Mouse (Mus musculus): ENCODE results near the gene D1Pas1. TPM values are rescaled to one million over a fixed set of nuclear protein-coding genes. Genes with fewer than 3 reads are reported as not detected.

The D1Pas1 gene
- not detected in 2 replicates for polyA plus RNA-seq (2015; fragmentation: Nextera tagmentation; extraction: Ambion mirVana)

GRCm38 (mm10) chr1:186967201-186967812 is at the start of gene D1Pas1:
Gene D1Pas1, plus strand, starts transcription at chr1:186967416.
- no peak within 1 kb of the TSS for H3K9ac ChIP-seq (replicated peaks)

GRCm38 (mm10) chr1:186922489-186923370 is 44.5 kb upstream of the D1Pas1 start:
- Histone ChIP-seq H3K4me3 (no peak overlapping the region), H3K4me2 (replicated peaks) (no peak overlapping the region), H3K27ac (replicated peaks) (no peak overlapping the region), H3K9ac (replicated peaks) (no peak overlapping the region), H3K36me3 (no peaks in the 10 kb centered on the region), H3K4me1 (peaks cover 31% of the 10 kb centered on the region), H3K27me3 (no peaks in the 10 kb centered on the region; the same call in 1 of the 2 replicates), H3K9me3 (no peaks in the 10 kb centered on the region)
- no peak for ATAC-seq (replicated peaks)
- 22% methylated on average over 17 of the region's 17 CpGs for WGBS

More at GRCm38 (mm10) chr1:186967201-186967812, at the start of gene D1Pas1:
- Histone ChIP-seq H3K27me3 (no peaks in the 10 kb centered on the region), H3K4me2 (replicated peaks) (no peak within 1 kb of the TSS), H3K4me1 (no peaks in the 10 kb centered on the region), H3K36me3 (no peaks in the 10 kb centered on the region), H3K4me3 (no peak within 1 kb of the TSS), H3K27ac (replicated peaks) (no peak within 1 kb of the TSS), H3K9me3 (peaks cover 15% of the 10 kb centered on the region)
- ATAC-seq (replicated peaks), result no peak
- WGBS, result 90% methylated on average over 53 of the region's 53 CpGs

GRCm38 (mm10) chr1:186924027-186924426 is 43.2 kb upstream of the D1Pas1 start:
- WGBS, result 21% methylated on average over 12 of the region's 12 CpGs
- Histone ChIP-seq H3K9me3 (no peaks in the 10 kb centered on the region), H3K4me3 (no peak overlapping the region), H3K4me2 (replicated peaks) (no peak overlapping the region; the same call in 1 of the 2 replicates), H3K27me3 (no peaks in the 10 kb centered on the region; the same call in 1 of the 2 replicates), H3K27ac (replicated peaks) (no peak overlapping the region), H3K9ac (replicated peaks) (no peak overlapping the region), H3K4me1 (peaks cover 31% of the 10 kb centered on the region), H3K36me3 (no peaks in the 10 kb centered on the region)
- ATAC-seq (replicated peaks), result peak; percentile 55; the same call in 1 of the 2 replicates

GRCm38 (mm10) chr1:186925411-186925810 is 41.8 kb upstream of the D1Pas1 start:
- no peak overlapping the region for H3K9ac ChIP-seq (replicated peaks)
- WGBS, result 17% methylated on average over 9 of the region's 9 CpGs
- no peak overlapping the region for H3K27ac ChIP-seq (replicated peaks)
- peaks cover 31% of the 10 kb centered on the region for H3K4me1 ChIP-seq
- no peak overlapping the region for H3K4me2 ChIP-seq (replicated peaks)
- H3K4me3 ChIP-seq, result no peak overlapping the region
- no peaks in the 10 kb centered on the region; the same call in 1 of the 2 replicates for H3K27me3 ChIP-seq
- no peaks in the 10 kb centered on the region for H3K36me3 ChIP-seq
- ATAC-seq (replicated peaks), result no peak
- no peaks in the 10 kb centered on the region for H3K9me3 ChIP-seq

- Histone ChIP-seq H3K9ac (replicated peaks) (no peak overlapping the region), H3K4me1 (peaks cover 31% of the 10 kb centered on the region), H3K9me3 (no peaks in the 10 kb centered on the region), H3K36me3 (no peaks in the 10 kb centered on the region), H3K27ac (replicated peaks) (peak overlapping the region; percentile 13; the same call in 1 of the 2 replicates), H3K4me2 (replicated peaks) (no peak overlapping the region), H3K4me3 (no peak overlapping the region), H3K27me3 (no peaks in the 10 kb centered on the region; the same call in 1 of the 2 replicates)
- WGBS, result 4% methylated on average over 8 of the region's 8 CpGs
- peak; percentile 53; the same call in 1 of the 2 replicates for ATAC-seq (replicated peaks)
These were observed 40.8 kb upstream of the D1Pas1 start for GRCm38 (mm10) chr1:186926316-186926949.

- no peaks in the 10 kb centered on the region for H3K9me3 ChIP-seq
- H3K36me3 ChIP-seq, result no peaks in the 10 kb centered on the region
- no peak overlapping the region for H3K4me3 ChIP-seq
- no peak overlapping the region for H3K27ac ChIP-seq (replicated peaks)
- no peaks in the 10 kb centered on the region; the same call in 1 of the 2 replicates for H3K27me3 ChIP-seq
- no peak for ATAC-seq (replicated peaks)
- peaks cover 31% of the 10 kb centered on the region for H3K4me1 ChIP-seq
- 23% methylated on average over 6 of the region's 6 CpGs for WGBS
- no peak overlapping the region for H3K9ac ChIP-seq (replicated peaks)
- no peak overlapping the region for H3K4me2 ChIP-seq (replicated peaks)
These were observed 40.3 kb upstream of the D1Pas1 start for GRCm38 (mm10) chr1:186926950-186927316.

- Histone ChIP-seq H3K4me3 (no peak overlapping the region), H3K4me2 (replicated peaks) (no peak overlapping the region), H3K27ac (replicated peaks) (no peak overlapping the region), H3K9ac (replicated peaks) (no peak overlapping the region), H3K36me3 (no peaks in the 10 kb centered on the region), H3K4me1 (peaks cover 31% of the 10 kb centered on the region), H3K27me3 (no peaks in the 10 kb centered on the region), H3K9me3 (no peaks in the 10 kb centered on the region)
- no peak for ATAC-seq (replicated peaks)
- 29% methylated on average over 4 of the region's 4 CpGs for WGBS
These were observed 39.7 kb upstream of the D1Pas1 start for GRCm38 (mm10) chr1:186927494-186927893.

- WGBS, result 80% methylated on average over 13 of the region's 13 CpGs
- Histone ChIP-seq H3K9ac (replicated peaks) (no peak overlapping the region), H3K36me3 (no peaks in the 10 kb centered on the region), H3K27ac (replicated peaks) (no peak overlapping the region), H3K4me3 (no peak overlapping the region), H3K4me1 (peaks cover 20% of the 10 kb centered on the region), H3K27me3 (no peaks in the 10 kb centered on the region), H3K9me3 (no peaks in the 10 kb centered on the region), H3K4me2 (replicated peaks) (no peak overlapping the region)
- no peak for ATAC-seq (replicated peaks)
These were observed 36.9 kb upstream of the D1Pas1 start for GRCm38 (mm10) chr1:186930160-186930887.

- Histone ChIP-seq H3K27ac (replicated peaks) (no peak overlapping the region), H3K27me3 (no peaks in the 10 kb centered on the region), H3K4me2 (replicated peaks) (no peak overlapping the region), H3K4me1 (peaks cover 15% of the 10 kb centered on the region), H3K9me3 (no peaks in the 10 kb centered on the region), H3K36me3 (no peaks in the 10 kb centered on the region), H3K9ac (replicated peaks) (no peak overlapping the region), H3K4me3 (no peak overlapping the region)
- ATAC-seq (replicated peaks), result no peak
- WGBS, result 92% methylated on average over 6 of the region's 6 CpGs
These were observed 36.4 kb upstream of the D1Pas1 start for GRCm38 (mm10) chr1:186930888-186931233.

GRCm38 (mm10) chr1:186934205-186934604 is 33.0 kb upstream of the D1Pas1 start:
- WGBS, result 98% methylated on average over 1 of the region's 1 CpGs
- Histone ChIP-seq H3K27ac (replicated peaks) (no peak overlapping the region), H3K4me2 (replicated peaks) (no peak overlapping the region), H3K4me1 (no peaks in the 10 kb centered on the region), H3K27me3 (no peaks in the 10 kb centered on the region), H3K9me3 (no peaks in the 10 kb centered on the region), H3K4me3 (no peak overlapping the region), H3K36me3 (no peaks in the 10 kb centered on the region), H3K9ac (replicated peaks) (no peak overlapping the region)
- ATAC-seq (replicated peaks), result no peak

GRCm38 (mm10) chr1:186952381-186952780 is 14.8 kb upstream of the D1Pas1 start:
- Histone ChIP-seq H3K27ac (replicated peaks) (no peak overlapping the region), H3K4me3 (no peak overlapping the region), H3K9me3 (no peaks in the 10 kb centered on the region), H3K4me2 (replicated peaks) (no peak overlapping the region), H3K27me3 (no peaks in the 10 kb centered on the region), H3K9ac (replicated peaks) (no peak overlapping the region), H3K4me1 (0 out of 2 replicates have a peak, but pooled peaks cover 3% of the 10 kb centered on the region), H3K36me3 (no peaks in the 10 kb centered on the region)
- WGBS, result 94% methylated on average over 4 of the region's 4 CpGs
- no peak for ATAC-seq (replicated peaks)
